8 mouse cellular contexts compared by ENCODE assay signal in the genomic region with DNA sequence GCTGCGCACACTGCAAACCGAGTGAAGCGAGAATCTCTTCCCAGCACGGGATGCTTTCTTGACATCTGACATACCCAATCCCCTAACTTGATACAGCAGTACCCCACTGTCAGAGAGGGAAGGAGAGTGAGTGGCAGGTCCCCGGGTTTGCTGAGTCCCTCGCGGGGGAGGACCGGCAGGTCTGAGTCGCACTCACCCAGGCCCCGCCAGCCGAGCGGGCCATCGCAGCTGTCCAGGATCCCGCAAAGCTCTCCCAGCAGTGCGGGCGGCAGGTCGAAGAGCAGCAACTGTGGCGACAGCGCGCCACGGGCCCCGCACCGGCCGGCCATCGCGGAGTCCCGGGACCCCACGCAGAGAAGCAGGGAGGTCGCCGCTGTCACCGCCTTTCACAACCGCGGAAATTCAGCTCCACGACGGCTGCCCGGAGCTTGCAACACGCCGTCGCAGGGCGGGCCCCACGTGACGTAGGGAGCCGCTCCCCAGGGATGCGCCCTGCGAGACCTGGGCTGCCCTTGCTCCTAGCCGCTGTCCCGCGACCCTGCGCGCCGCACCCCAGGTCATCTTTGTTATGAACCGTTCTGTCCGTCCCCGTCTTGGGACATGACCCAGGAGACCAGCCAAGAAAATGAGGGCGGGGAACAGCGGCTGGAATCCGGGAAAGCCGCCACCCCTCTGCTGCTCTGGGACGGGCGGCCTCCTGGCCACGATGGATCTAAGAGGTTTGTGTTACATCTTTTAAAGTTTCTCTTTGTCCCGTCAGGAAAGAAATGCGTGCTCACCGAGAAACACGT. TPM values are rescaled to one million over a fixed set of nuclear protein-coding genes. Genes with fewer than 3 reads are reported as not detected.
A peak's percentile ranks its signal among the peaks of the same experiment; 100 is the strongest.
DNase-seq lines count a peak whose midpoint lies in the region; ATAC-seq and TF ChIP-seq lines count a peak whose summit lies in the region.

A gene (plus strand): TSS at position 460 of the 791 bp plus-strand sequence.

- peak within 1 kb of the TSS; percentile 52 for H3K9ac ChIP-seq in heart, postnatal 0 days (replicated peaks; ENCODE audit: low read depth, low read length)
- peak within 1 kb of the TSS; percentile 63 for H3K9ac ChIP-seq in neural tube, embryonic 13.5 days

- peak; percentile 71 for ATAC-seq in heart, postnatal 0 days (ENCODE audit: insufficient read depth, low read depth)
- ATAC-seq in neural tube, embryonic 13.5 days (ENCODE audit: low read depth) = peak; percentile 32; the same call in 1 of the 2 replicates

- TF ChIP-seq EP300 in heart, postnatal 0 days (IDR thresholded peaks at IDR 0.05; ENCODE audit: low read depth) = no peak

- no peaks in the 10 kb centered on the region for H3K4me1 ChIP-seq in heart, postnatal 0 days (ENCODE audit: control insufficient read depth, insufficient read depth)
- peaks cover 11% of the 10 kb centered on the region for H3K4me1 ChIP-seq in neural tube, embryonic 13.5 days (replicated peaks)
- H3K4me1 ChIP-seq in thymus, adult 2 months (replicated peaks; ENCODE audit: control insufficient read depth, insufficient read depth, low read length) = peaks cover 16% of the 10 kb centered on the region

- no peak for TF ChIP-seq CTCF in heart, postnatal 0 days (IDR thresholded peaks at IDR 0.05; ENCODE audit: low read depth)
- TF ChIP-seq CTCF in thymus, adult 2 months (IDR thresholded peaks at IDR 0.05; ENCODE audit: borderline replicate concordance, control insufficient read depth, extremely low read depth, insufficient read depth, low read length, poor library complexity) = 0 out of 2 replicates have a peak, but pooled peaks have one; percentile 41

- no peaks in the 10 kb centered on the region for H3K27me3 ChIP-seq in heart, postnatal 0 days (ENCODE audit: control insufficient read depth, insufficient read depth, low read length)
- peaks cover 35% of the 10 kb centered on the region for H3K27me3 ChIP-seq in neural tube, embryonic 13.5 days
- H3K27me3 ChIP-seq in thymus, adult 2 months (ENCODE audit: control insufficient read depth, insufficient read depth, low read length) = peaks cover 7% of the 10 kb centered on the region; the same call in 1 of the 2 replicates

- 2% methylated on average over 65 of the region's 65 CpGs for WGBS in heart, postnatal 0 days
- WGBS in neural tube, embryonic 13.5 days = 1% methylated on average over 65 of the region's 65 CpGs
- 3% methylated on average over 65 of the region's 65 CpGs for WGBS in thymus, adult 2 months

- H3K9me3 ChIP-seq in heart, postnatal 0 days (replicated peaks; ENCODE audit: control insufficient read depth, low read length) = no peaks in the 10 kb centered on the region
- H3K9me3 ChIP-seq in neural tube, embryonic 13.5 days = no peaks in the 10 kb centered on the region

- peak within 1 kb of the TSS; percentile 88 for H3K4me2 ChIP-seq in heart, postnatal 0 days (ENCODE audit: low read depth, low read length)
- peak within 1 kb of the TSS; percentile 86 for H3K4me2 ChIP-seq in neural tube, embryonic 13.5 days

- DNase-seq in B cell, adult 2 months = peak; percentile 88
- peak; percentile 63 for DNase-seq in adrenal gland, adult 8-10 months
- DNase-seq in fibroblast of lung, adult 2 months (ENCODE audit: low read depth) = peak; percentile 23
- DNase-seq in heart, postnatal 0 days (ENCODE audit: low spot score) = peak; percentile 27
- DNase-seq in kidney, postnatal 36 days = peak; percentile 84 to 86
- DNase-seq in lung, adult 18-20 months = peak; percentile 83
- DNase-seq in thymus, adult 2 months = peak; percentile 62

- peak within 1 kb of the TSS; percentile 56 for H3K4me3 ChIP-seq in heart, postnatal 0 days (ENCODE audit: low read depth, low read length)
- peak within 1 kb of the TSS; percentile 47 for H3K4me3 ChIP-seq in neural tube, embryonic 13.5 days
- peak within 1 kb of the TSS; percentile 56 for H3K4me3 ChIP-seq in thymus, adult 2 months (ENCODE audit: control insufficient read depth, insufficient read depth, low read length)

- H3K36me3 ChIP-seq in heart, postnatal 0 days (replicated peaks; ENCODE audit: control insufficient read depth, insufficient read depth, low read length) = no peaks in the 10 kb centered on the region
- no peaks in the 10 kb centered on the region for H3K36me3 ChIP-seq in neural tube, embryonic 13.5 days
- H3K36me3 ChIP-seq in thymus, adult 2 months (ENCODE audit: control insufficient read depth, insufficient read depth, low read length) = no peaks in the 10 kb centered on the region

- H3K27ac ChIP-seq in heart, postnatal 0 days (ENCODE audit: low read depth) = peak within 1 kb of the TSS; percentile 61
- no peak within 1 kb of the TSS for H3K27ac ChIP-seq in neural tube, embryonic 13.5 days (replicated peaks)
- H3K27ac ChIP-seq in thymus, adult 2 months (ENCODE audit: control insufficient read depth, insufficient read depth, low read length) = no peak within 1 kb of the TSS

- no peak for TF ChIP-seq POLR2A in thymus, adult 2 months (IDR thresholded peaks at IDR 0.05; ENCODE audit: control insufficient read depth, extremely low read depth, insufficient read depth, low read length, poor library complexity)

RNA-seq across cellular contexts. Expression of the gene that starts here (rescaled TPM):
- 100 to 1,000 TPM; 139 to 158 (median 146) TPM for total RNA-seq in adrenal gland, adult 8-10 months (2022)
- total RNA-seq in heart, postnatal 0 days (2014; rRNA removed; ENCODE audit: low replicate concordance) = 121 and 140 TPM in 2 replicates
- polyA plus RNA-seq in heart, postnatal 0 days (2015; fragmentation: Nextera tagmentation; extraction: Ambion mirVana) = 150 TPM in 2 replicates
- 116 and 120 TPM in 2 replicates for polyA plus RNA-seq in neural tube, embryonic 13.5 days (2015; fragmentation: Nextera tagmentation; extraction: Ambion mirVana)
- polyA plus RNA-seq in thymus, adult 2 months (2012; rRNA removed) = 138 and 155 TPM in 2 replicates

Comparison
In these comparisons a context has a peak if more than half of its experiments do, and no peak if none do; other contexts are left out.
1. DNase-seq: peak in every context shown above with its lines; median percentile 88 in B cell, adult 2 months; 85 in kidney, postnatal 36 days; 83 in lung, adult 18-20 months; 63 in adrenal gland, adult 8-10 months; 62 in thymus, adult 2 months; 27 in heart, postnatal 0 days; 23 in fibroblast of lung, adult 2 months.